ENCODE assay signal across 12 mouse cellular contexts in genomic region chr11:79047180-79047727, GRCm38 (mm10).
A peak's percentile ranks its signal among the peaks of the same experiment; 100 is the strongest.
DNase-seq lines count a peak whose midpoint lies in the region; ATAC-seq lines count a peak whose summit lies in the region.
"Had no signal": no experiment of that assay in that cellular context is flagged by ENCODE, and none has a peak within 500 bp of the region (broad histone marks: within the 10 kb centered on the region; RNA-seq: fewer than 3 reads in every experiment).

No protein-coding gene starts in this region.

- peaks cover 43% of the 10 kb centered on the region for H3K36me3 ChIP-seq in heart, embryonic 12.5 days
- H3K36me3 ChIP-seq in megakaryocyte, embryonic 14.5 days (replicated peaks; ENCODE audit: low read length), result peaks cover 96% of the 10 kb centered on the region
- peaks cover 18% of the 10 kb centered on the region for H3K36me3 ChIP-seq in heart, embryonic 15.5 days
- 0 out of 2 replicates have a peak, but pooled peaks cover 6% of the 10 kb centered on the region for H3K36me3 ChIP-seq in neural tube, embryonic 14.5 days (ENCODE audit: control insufficient read depth, insufficient read depth, low read length)

- peaks cover 33% of the 10 kb centered on the region for H3K4me1 ChIP-seq in heart, embryonic 12.5 days (replicated peaks)
- peaks cover 100% of the 10 kb centered on the region for H3K4me1 ChIP-seq in megakaryocyte, embryonic 14.5 days
- peaks cover 29% of the 10 kb centered on the region for H3K4me1 ChIP-seq in heart, embryonic 15.5 days (replicated peaks)
- peaks cover 6% of the 10 kb centered on the region; the same call in 1 of the 2 replicates for H3K4me1 ChIP-seq in neural tube, embryonic 14.5 days (ENCODE audit: control insufficient read depth, insufficient read depth, low read length)

- H3K9ac ChIP-seq in heart, embryonic 12.5 days, result peak overlapping the region; percentile 47
- no peak overlapping the region for H3K9ac ChIP-seq in heart, embryonic 15.5 days
- no peak overlapping the region for H3K9ac ChIP-seq in neural tube, embryonic 14.5 days (replicated peaks; ENCODE audit: low read depth, low read length)
- H3K9ac ChIP-seq: liver, embryonic 13.5 days had no signal

- no peak overlapping the region for H3K4me3 ChIP-seq in heart, embryonic 12.5 days
- H3K4me3 ChIP-seq in megakaryocyte, embryonic 14.5 days (replicated peaks), result peak overlapping the region; percentile 26
- H3K4me3 ChIP-seq in heart, embryonic 15.5 days, result no peak overlapping the region
- no peak overlapping the region for H3K4me3 ChIP-seq in neural tube, embryonic 14.5 days (ENCODE audit: low read depth, low read length)
- H3K4me3 ChIP-seq: liver, embryonic 13.5 days had no signal

- no peaks in the 10 kb centered on the region for H3K27me3 ChIP-seq in heart, embryonic 12.5 days (replicated peaks)
- no peaks in the 10 kb centered on the region for H3K27me3 ChIP-seq in megakaryocyte, embryonic 14.5 days (replicated peaks)
- no peaks in the 10 kb centered on the region for H3K27me3 ChIP-seq in heart, embryonic 15.5 days
- no peaks in the 10 kb centered on the region for H3K27me3 ChIP-seq in neural tube, embryonic 14.5 days (ENCODE audit: control insufficient read depth, insufficient read depth, low read length)
- H3K27me3 ChIP-seq: liver, embryonic 13.5 days had no signal

- peaks cover 5% of the 10 kb centered on the region for H3K9me3 ChIP-seq in heart, embryonic 12.5 days (replicated peaks)
- H3K9me3 ChIP-seq in megakaryocyte, embryonic 14.5 days, result peaks cover 9% of the 10 kb centered on the region
- H3K9me3 ChIP-seq in heart, embryonic 15.5 days (replicated peaks), result no peaks in the 10 kb centered on the region
- H3K9me3 ChIP-seq in neural tube, embryonic 14.5 days (ENCODE audit: control insufficient read depth, low read length), result no peaks in the 10 kb centered on the region

- WGBS in heart, embryonic 12.5 days, result 59% methylated on average over 11 of the region's 11 CpGs
- whole genome bisulfite sequencing in heart, embryonic 15.5 days, result 47% methylated on average over 11 of the region's 11 CpGs
- WGBS in neural tube, embryonic 14.5 days, result 75% methylated on average over 11 of the region's 11 CpGs

- peak overlapping the region; percentile 71 for H3K27ac ChIP-seq in heart, embryonic 12.5 days (ENCODE audit: poor library complexity, severe bottlenecking)
- peak overlapping the region; percentile 70 for H3K27ac ChIP-seq in heart, embryonic 15.5 days
- peak overlapping the region; percentile 34; the same call in 1 of the 2 replicates for H3K27ac ChIP-seq in neural tube, embryonic 14.5 days (ENCODE audit: low read depth, low read length)
- H3K27ac ChIP-seq: liver, embryonic 13.5 days had no signal

- H3K4me2 ChIP-seq in heart, embryonic 12.5 days, result 0 out of 2 replicates have a peak overlapping the region, but pooled peaks have one; percentile 4
- no peak overlapping the region for H3K4me2 ChIP-seq in heart, embryonic 15.5 days
- no peak overlapping the region for H3K4me2 ChIP-seq in neural tube, embryonic 14.5 days (ENCODE audit: low read depth, low read length)
- H3K4me2 ChIP-seq: liver, embryonic 13.5 days had no signal

- no peak for DNase-seq in heart, adult 9 months (ENCODE audit: low spot score in 2 of 2)
- DNase-seq in embryo, embryonic 11 days, result no peak
- DNase-seq in spleen, adult 18-20 months, result no peak
- DNase-seq: liver, embryonic 13.5 days; right cerebral cortex, postnatal 14 days; thymus, postnatal 36 days had no signal

- no peak for ATAC-seq in heart, embryonic 12.5 days (ENCODE audit: insufficient number of reproducible peaks, low FRiP score)
- no peak for ATAC-seq in megakaryocyte, adult 5-6 weeks (ENCODE audit: poor library complexity, severe bottlenecking)
- no peak; the same call in 1 of the 2 replicates for ATAC-seq in heart, embryonic 15.5 days (replicated peaks; ENCODE audit: insufficient number of reproducible peaks, insufficient read depth, low FRiP score, low read depth)
- no peak for ATAC-seq in neural tube, embryonic 14.5 days (ENCODE audit: low read depth)
- ATAC-seq: midbrain, embryonic 16.5 days had no signal
